Mouse (Mus musculus): ENCODE measurements around the gene Srgn. TPM values are rescaled to one million over a fixed set of nuclear protein-coding genes. Genes with fewer than 3 reads are reported as not detected.

The Srgn gene
- polyA plus RNA-seq, 1 experiment, result 20.5 TPM

DNA sequence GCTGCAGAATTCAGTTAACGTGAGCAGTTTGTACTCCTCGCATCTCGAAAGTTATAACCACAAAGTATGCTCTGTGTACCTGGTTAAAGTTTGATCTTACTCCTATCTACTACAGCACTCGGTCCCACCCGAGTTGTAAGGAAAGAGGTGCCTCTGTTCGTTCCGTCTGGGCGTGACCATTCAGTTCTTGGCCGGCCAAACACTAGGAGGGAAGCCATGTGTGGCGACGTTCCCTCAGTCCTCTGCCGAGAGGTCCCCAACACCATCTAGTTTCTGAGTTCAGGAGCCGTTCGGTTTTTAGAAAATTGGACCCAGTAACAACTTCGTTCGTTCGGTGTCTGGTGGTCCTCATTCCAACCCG is 77.0 kb downstream of the Srgn start:
- TF ChIP-seq POLR2A (IDR thresholded peaks at IDR 0.05; ENCODE audit: control insufficient read depth, low read depth, low read length) (peak; percentile 36; the same call in 1 of the 2 replicates), CTCF (IDR thresholded peaks at IDR 0.05; ENCODE audit: control insufficient read depth, insufficient read depth, insufficient replicate concordance, low read depth, low read length) (0 out of 2 replicates have a peak, but pooled peaks have one; percentile 6)
- Histone ChIP-seq H3K4me3 (ENCODE audit: control insufficient read depth, low read depth, low read length) (peak overlapping the region; percentile 91), H3K27ac (ENCODE audit: control insufficient read depth, insufficient read depth, low read depth, low read length) (peak overlapping the region; percentile 97), H3K36me3 (ENCODE audit: control insufficient read depth, insufficient read depth, low read length) (no peaks in the 10 kb centered on the region; the same call in none of the 2 replicates), H3K4me1 (ENCODE audit: control insufficient read depth, insufficient read depth, low read length) (peaks cover 4% of the 10 kb centered on the region), H3K27me3 (ENCODE audit: control insufficient read depth, insufficient read depth, low read length) (no peaks in the 10 kb centered on the region)

DNA sequence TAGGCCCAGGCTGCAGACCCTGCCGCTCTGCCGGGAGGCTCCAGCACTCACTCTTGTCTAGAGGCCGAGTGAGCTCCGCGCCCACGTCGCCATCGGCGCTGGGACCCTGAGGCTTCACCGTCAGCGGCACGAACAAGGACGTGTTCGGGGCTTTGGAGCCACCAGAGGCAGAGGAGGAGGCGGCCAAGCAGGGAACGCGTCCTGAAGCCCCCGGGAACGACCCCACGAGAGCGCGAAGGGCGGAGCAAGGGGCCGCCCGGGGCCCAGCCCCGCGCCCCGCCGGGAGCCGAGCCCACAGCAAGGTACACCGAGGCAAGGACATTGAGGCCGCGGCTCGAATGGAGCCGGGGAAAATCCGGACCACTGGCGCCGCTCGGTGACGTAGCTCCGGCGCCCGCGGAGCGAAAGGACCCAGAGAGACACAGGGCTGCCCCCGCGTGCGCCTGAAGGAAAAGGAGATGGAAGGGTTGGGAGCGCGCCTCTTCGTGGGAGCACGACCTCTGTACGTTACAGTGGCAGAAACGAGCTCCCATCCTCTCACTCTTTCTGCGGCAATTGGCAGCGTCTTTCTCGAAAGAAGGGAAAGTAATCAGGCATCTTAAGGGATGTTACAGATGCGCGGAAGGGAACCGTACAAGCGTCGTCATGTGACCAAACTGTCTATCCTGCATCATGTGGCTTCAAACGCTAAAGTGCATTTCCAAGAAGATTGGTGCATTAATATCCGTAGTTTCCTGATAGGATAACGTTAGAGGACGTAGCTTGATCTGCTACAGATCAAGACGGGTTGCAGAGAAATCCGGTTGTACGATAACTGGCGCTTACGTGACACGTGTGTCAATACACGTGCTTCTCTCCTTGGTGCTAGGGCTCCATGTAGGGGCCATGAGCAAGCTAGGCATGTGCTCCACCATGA is 77.6 kb downstream of the Srgn start, which contains the start of the genes 4930507D05Rik and Supv3l1:
Gene 4930507D05Rik, plus strand, starts transcription at position 126 of the 916 bp plus-strand sequence.
Gene Supv3l1, minus strand, starts transcription at position 375 of the 916 bp plus-strand sequence.
- TF ChIP-seq CTCF (IDR thresholded peaks at IDR 0.05; ENCODE audit: control insufficient read depth, insufficient read depth, insufficient replicate concordance, low read depth, low read length) (no peak), POLR2A (IDR thresholded peaks at IDR 0.05; ENCODE audit: control insufficient read depth, low read depth, low read length) (peak; percentile 60)
- H3K36me3 ChIP-seq (ENCODE audit: control insufficient read depth, insufficient read depth, low read length), result no peaks in the 10 kb centered on the region; the same call in none of the 2 replicates
- H3K27me3 ChIP-seq (ENCODE audit: control insufficient read depth, insufficient read depth, low read length), result no peaks in the 10 kb centered on the region
- H3K27ac ChIP-seq (ENCODE audit: control insufficient read depth, insufficient read depth, low read depth, low read length), result peak within 1 kb of the TSS; percentile 97
- peak within 1 kb of the TSS; percentile 91 for H3K4me3 ChIP-seq (ENCODE audit: control insufficient read depth, low read depth, low read length)
- peaks cover 4% of the 10 kb centered on the region for H3K4me1 ChIP-seq (ENCODE audit: control insufficient read depth, insufficient read depth, low read length)

Other genes with a start within 250 kb of the Srgn start
- 853 and 878 TPM in 2 replicates for gene Hk1, start 147.5 kb downstream of the Srgn start, polyA plus RNA-seq (2012; rRNA removed)
- gene Hkdc1, start 105.0 kb downstream of the Srgn start, polyA plus RNA-seq (2012; rRNA removed), result 0.02 and 0.25 TPM in 2 replicates
- 5.3 and 6.2 TPM in 2 replicates for gene 4930507D05Rik, start 78.0 kb downstream of the Srgn start, polyA plus RNA-seq (2012; rRNA removed)
- 15.1 and 15.3 TPM in 2 replicates for gene Supv3l1, start 77.7 kb downstream of the Srgn start, polyA plus RNA-seq (2012; rRNA removed)
- gene Vps26a, start 40.6 kb downstream of the Srgn start, polyA plus RNA-seq (2012; rRNA removed), result 94.3 and 104 TPM in 2 replicates
- 41.7 and 47.4 TPM in 2 replicates for gene Kif1bp, start 51.0 kb upstream of the Srgn start, polyA plus RNA-seq (2012; rRNA removed)
- 15.7 and 18.1 TPM in 2 replicates for gene Ddx21, start 74.8 kb upstream of the Srgn start, polyA plus RNA-seq (2012; rRNA removed)
- gene Ddx50, start 123.8 kb upstream of the Srgn start, polyA plus RNA-seq (2012; rRNA removed), result 17.8 and 21.0 TPM in 2 replicates
- 0.31 and 0.83 TPM in 2 replicates for gene Stox1, start 198.7 kb upstream of the Srgn start, polyA plus RNA-seq (2012; rRNA removed)

All from testis, adult 2 months (tissue).